Mouse (Mus musculus) T-cell, adult 2 months (primary cell): ENCODE data around the gene Vmn2r55.
"Not testable (repeated sequence)": the region's sequence is repeated elsewhere in the genome, so short reads cannot be mapped to it uniquely, and the experiment has no call there.

ENCODE experiments used
- DNase-seq: peaks from one replicate; pipeline ENCODE4 v3.0.0; 2022; ENCODE audit warnings: low spot score

Vmn2r55 gene

GRCm38 (mm10) chr7:12684903-12685302 lies at the start of gene Vmn2r55:
Gene Vmn2r55 (minus strand): TSS chr7:12685003.
- not testable (repeated sequence) for DNase-seq

GRCm38 (mm10) chr7:12640219-12640618 lies 44.6 kb downstream of the Vmn2r55 start, which contains the start of gene Vmn2r54:
Gene Vmn2r54 (minus strand): TSS chr7:12640319.
- DNase-seq = not testable (repeated sequence)

GRCm38 (mm10) chr7:12608688-12609087 lies 76.1 kb downstream of the Vmn2r55 start, which contains the start of gene Vmn2r53:
Gene Vmn2r53 (minus strand): TSS chr7:12608788.
- no peak for DNase-seq
